Mouse (Mus musculus): ENCODE measurements around the gene Stim1. TPM values are rescaled to one million over a fixed set of nuclear protein-coding genes. Genes with fewer than 3 reads are reported as not detected.

The Stim1 gene
- total and polyA plus RNA-seq, 3 experiments, result 10.2 to 26.6 (median 23.9) TPM

DNA sequence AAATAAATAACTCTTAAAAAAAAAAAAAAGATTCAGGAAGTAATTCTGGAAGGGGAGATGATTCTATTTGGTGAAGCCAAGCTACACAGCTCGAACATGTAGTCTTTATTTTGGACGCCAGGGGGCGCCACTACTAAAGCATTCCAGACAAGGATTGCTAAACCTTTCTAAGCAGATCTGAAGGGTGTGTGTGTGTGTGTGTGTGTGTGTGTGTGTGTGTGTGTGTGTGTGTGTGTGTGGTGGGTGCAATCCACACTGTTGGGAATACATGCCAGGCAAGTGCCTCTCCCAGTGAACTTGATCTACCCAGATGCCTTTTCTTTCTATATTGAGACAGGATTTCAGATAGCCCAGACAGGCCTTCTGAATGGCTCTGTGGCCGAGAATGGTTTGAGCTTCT is 9.4 kb upstream of the Stim1 start (continued):
- TF ChIP-seq CHD1 (IDR thresholded peaks at IDR 0.05; ENCODE audit: low read depth, low read length), result no peak
- peak; percentile 66 for TF ChIP-seq ZC3H11A (IDR thresholded peaks at IDR 0.05; ENCODE audit: low read depth, low read length)
- no peak for TF ChIP-seq SIN3A (IDR thresholded peaks at IDR 0.05; ENCODE audit: low read length)
- no peak for TF ChIP-seq USF2 (conservative IDR thresholded peaks at IDR 0.05; ENCODE audit: low read depth, low read length)
- peak; percentile 71 for TF ChIP-seq RAD21 (IDR thresholded peaks at IDR 0.05; ENCODE audit: low read depth, low read length)

DNA sequence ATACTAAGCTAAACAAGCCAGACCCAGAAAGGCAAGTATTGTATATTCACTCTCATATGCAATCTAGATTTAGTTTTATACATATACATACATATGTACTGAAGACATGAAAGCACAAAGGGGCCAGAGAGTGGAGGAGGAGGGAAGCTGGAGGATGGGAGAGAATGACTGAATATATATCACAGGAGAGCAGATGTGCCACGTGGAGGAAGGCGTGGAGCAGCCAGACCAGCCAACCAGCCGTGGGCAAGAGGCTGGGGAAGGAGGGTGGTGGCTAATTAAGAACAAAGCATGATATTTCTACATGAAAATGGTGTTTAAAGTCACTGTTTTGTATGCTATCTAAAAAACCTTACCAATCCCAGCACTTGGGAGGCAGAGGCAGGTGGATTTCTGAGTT is 8.9 kb upstream of the Stim1 start:
- Histone ChIP-seq H3K27me3 (replicated peaks) (no peaks in the 10 kb centered on the region), H3K4me1 (ENCODE audit: control insufficient read depth in 1 of 2, insufficient read depth in 2 of 2) (no peaks in the 10 kb centered on the region), H3K4me3 (replicated peaks in 1 of 3; ENCODE audit: low read depth in 2 of 3, low read length in 2 of 3, poor library complexity in 1 of 3) (no peak overlapping the region), H3K79me2 (replicated peaks; ENCODE audit: control insufficient read depth, extremely low read depth, insufficient read depth, poor library complexity, severe bottlenecking) (no peaks in the 10 kb centered on the region), H3K9ac (ENCODE audit: insufficient read depth, low read depth) (no peak overlapping the region), H3K4me2 (ENCODE audit: insufficient read depth, low read depth, poor library complexity, severe bottlenecking) (no peak overlapping the region), H3K9me3 (replicated peaks; ENCODE audit: low read length) (no peaks in the 10 kb centered on the region), H3K36me3 (replicated peaks in 1 of 2; ENCODE audit: control insufficient read depth in 1 of 2, insufficient read depth in 1 of 2, low read length in 1 of 2) (no peaks in the 10 kb centered on the region), H3K27ac (ENCODE audit: insufficient read depth, low read depth) (no peak overlapping the region)
- TF ChIP-seq POLR2A (IDR thresholded peaks at IDR 0.05; ENCODE audit: low read depth, low read length), result no peak
- no peak for TF ChIP-seq EP300 (IDR thresholded peaks at IDR 0.05; ENCODE audit: low read length)
- no peak for TF ChIP-seq ZKSCAN1 (IDR thresholded peaks at IDR 0.05; ENCODE audit: borderline replicate concordance, low read depth, low read length)
- TF ChIP-seq E2F4 (IDR thresholded peaks at IDR 0.05; ENCODE audit: insufficient replicate concordance, low read depth, low read length), result no peak
- no peak for TF ChIP-seq IRF4 (IDR thresholded peaks at IDR 0.05; ENCODE audit: low read depth, low read length)
- TF ChIP-seq MAX (IDR thresholded peaks at IDR 0.05; ENCODE audit: low read length), result no peak
- TF ChIP-seq ZMIZ1 (IDR thresholded peaks at IDR 0.05; ENCODE audit: low read depth, low read length), result no peak
- TF ChIP-seq RAD21 (IDR thresholded peaks at IDR 0.05; ENCODE audit: low read depth, low read length), result no peak
- no peak for TF ChIP-seq SIN3A (IDR thresholded peaks at IDR 0.05; ENCODE audit: low read length)
- TF ChIP-seq JUN (IDR thresholded peaks at IDR 0.05; ENCODE audit: insufficient read depth, low read depth, low read length), result no peak
- in situ Hi-C loops (cut with MboI; ENCODE audit: low pct_ligation_motif_present, low pct_unique_long_range_greater_than_20kb, low sequenced_read_pairs) (loop anchor here (25.0 kb wide), 1 partner anchor 596 kb away; the partner anchor contains the start of gene Clpb), dilution Hi-C loops (cut with MboI; ENCODE audit: extremely low pct_ligation_motif_present, extremely low pct_unique_long_range_greater_than_20kb, low sequenced_read_pairs) (no loop called here)
- DNase-seq (ENCODE audit: extremely low read depth), result no peak

DNA sequence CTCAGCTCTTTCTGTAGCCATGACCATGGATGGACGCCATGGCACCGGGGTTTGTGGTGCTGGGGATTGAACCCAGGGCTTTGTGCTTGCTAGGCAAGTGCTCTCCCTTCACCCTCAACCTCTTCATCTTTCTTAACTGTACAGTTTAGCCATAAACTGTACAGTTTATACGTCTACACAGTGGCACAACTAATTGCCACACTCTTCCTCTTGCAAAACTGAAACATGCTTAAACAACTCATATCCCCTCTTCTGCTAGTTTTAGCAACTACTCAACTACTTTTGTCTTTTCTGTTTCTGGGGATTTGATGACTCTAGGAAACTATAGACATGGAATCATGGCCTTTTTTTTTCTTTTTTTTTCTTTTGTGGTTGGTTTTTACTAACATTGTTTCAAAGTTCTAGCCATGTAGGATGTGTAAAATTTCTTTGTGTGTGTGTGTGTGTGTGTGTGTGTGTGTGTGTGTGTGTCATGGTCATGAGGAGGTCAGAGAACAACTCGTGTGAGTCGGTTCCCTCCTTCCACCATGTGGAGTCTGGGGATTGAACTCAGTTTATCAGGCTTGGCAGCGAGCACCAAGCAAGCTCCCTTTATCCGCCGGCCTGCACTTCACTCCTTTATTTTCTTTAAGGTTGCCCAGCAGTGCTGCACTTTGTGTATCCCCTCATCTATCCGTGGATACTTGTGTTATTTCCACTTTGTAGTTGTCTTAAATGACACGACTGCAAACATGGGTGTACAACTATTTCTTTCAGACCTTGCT is 7.7 kb upstream of the Stim1 start:
- H3K4me3 ChIP-seq (replicated peaks in 1 of 3; ENCODE audit: low read depth in 2 of 3, low read length in 2 of 3, poor library complexity in 1 of 3), result no peak overlapping the region
- H3K4me2 ChIP-seq (ENCODE audit: insufficient read depth, low read depth, poor library complexity, severe bottlenecking), result no peak overlapping the region
- TF ChIP-seq IRF4 (IDR thresholded peaks at IDR 0.05; ENCODE audit: low read depth, low read length), result no peak
- no peak for TF ChIP-seq MAZ (IDR thresholded peaks at IDR 0.05; ENCODE audit: low read depth, low read length)
- TF ChIP-seq ZNF384 (IDR thresholded peaks at IDR 0.05; ENCODE audit: low read depth, low read length), result no peak
- no peak for TF ChIP-seq HCFC1 (IDR thresholded peaks at IDR 0.05; ENCODE audit: low read depth, low read length)
- TF ChIP-seq MYC (IDR thresholded peaks at IDR 0.05; ENCODE audit: low read depth, low read length), result no peak
- TF ChIP-seq POLR2A (IDR thresholded peaks at IDR 0.05; ENCODE audit: low read depth, low read length), result no peak
- no peak for TF ChIP-seq USF1 (IDR thresholded peaks at IDR 0.05; ENCODE audit: low read depth, low read length)
- TF ChIP-seq POLR2AphosphoS2 (IDR thresholded peaks at IDR 0.05; ENCODE audit: low read depth, low read length), result no peak
- TF ChIP-seq BHLHE40 (IDR thresholded peaks at IDR 0.05; ENCODE audit: low read depth, low read length), result no peak
- no peak for TF ChIP-seq ZMIZ1 (IDR thresholded peaks at IDR 0.05; ENCODE audit: low read depth, low read length)
- no peak for TF ChIP-seq MAX (IDR thresholded peaks at IDR 0.05; ENCODE audit: low read length)
- no peaks in the 10 kb centered on the region for H3K27me3 ChIP-seq (replicated peaks)
- DNase-seq (ENCODE audit: extremely low read depth), result no peak
- H3K79me2 ChIP-seq (replicated peaks; ENCODE audit: control insufficient read depth, extremely low read depth, insufficient read depth, poor library complexity, severe bottlenecking), result no peaks in the 10 kb centered on the region
- dilution Hi-C loops (cut with MboI; ENCODE audit: extremely low pct_ligation_motif_present, extremely low pct_unique_long_range_greater_than_20kb, low sequenced_read_pairs), result no loop called here
- H3K4me1 ChIP-seq (ENCODE audit: control insufficient read depth in 1 of 2, insufficient read depth in 2 of 2), result no peaks in the 10 kb centered on the region
- H3K27ac ChIP-seq (ENCODE audit: insufficient read depth, low read depth), result no peak overlapping the region
- no peaks in the 10 kb centered on the region for H3K9me3 ChIP-seq (replicated peaks; ENCODE audit: low read length)
- in situ Hi-C loops (cut with MboI; ENCODE audit: low pct_ligation_motif_present, low pct_unique_long_range_greater_than_20kb, low sequenced_read_pairs), result loop anchor here (25.0 kb wide), 1 partner anchor 598 kb away; the partner anchor contains the start of gene Clpb
- H3K36me3 ChIP-seq (replicated peaks in 1 of 2; ENCODE audit: control insufficient read depth in 1 of 2, insufficient read depth in 1 of 2, low read length in 1 of 2), result no peaks in the 10 kb centered on the region
- H3K9ac ChIP-seq (ENCODE audit: insufficient read depth, low read depth), result no peak overlapping the region

Measured in CH12.LX (cell line).